Mouse (Mus musculus) embryonic facial prominence, embryonic 13.5 days (tissue): Measurements from ENCODE around the gene Mfsd1. TPM values are rescaled to one million over a fixed set of nuclear protein-coding genes. Genes with fewer than 3 reads are reported as not detected.

Experiments
- ATAC-seq: fragments of 200-750 bp; cut with Nextera tagmentation; 2 replicates; pipeline ENCODE4 v1.8.0; 2017; ENCODE audit warnings: low read depth; ENCODE audit not compliant: insufficient number of reproducible peaks, insufficient read depth, low FRiP score, low TSS enrichment
- H3K27ac ChIP-seq: fragments of 300-500 bp; sonication (generic); 2 replicates; pipeline ENCODE4 v1.5.1; 2015; ENCODE audit warnings: moderate library complexity, mild to moderate bottlenecking, inconsistent platforms
- H3K27me3 ChIP-seq: fragments of 300-500 bp; sonication (generic); 2 replicates; pipeline ENCODE4 v1.6.1; 2015; ENCODE audit warnings: mild to moderate bottlenecking, inconsistent platforms
- H3K36me3 ChIP-seq: fragments of 300-500 bp; sonication (generic); 2 replicates; pipeline ENCODE4 v1.6.1; 2015; ENCODE audit warnings: mild to moderate bottlenecking, inconsistent platforms
- H3K4me1 ChIP-seq: fragments of 300-500 bp; sonication (generic); 2 replicates; pipeline ENCODE4 v1.6.1; 2015; ENCODE audit warnings: inconsistent platforms
- H3K4me2 ChIP-seq: fragments of 300-500 bp; sonication (generic); 2 replicates; pipeline ENCODE4 v1.6.1; 2015; ENCODE audit warnings: moderate library complexity, mild to moderate bottlenecking, inconsistent platforms
- H3K4me3 ChIP-seq: fragments of 300-500 bp; sonication (generic); 2 replicates; pipeline ENCODE4 v1.5.1; 2015; ENCODE audit warnings: mild to moderate bottlenecking, inconsistent platforms
- H3K9ac ChIP-seq: fragments of 300-500 bp; sonication (generic); 2 replicates; pipeline ENCODE4 v1.6.1; 2015; ENCODE audit warnings: mild to moderate bottlenecking, inconsistent platforms
- H3K9me3 ChIP-seq: fragments of 300-500 bp; sonication (generic); 2 replicates; pipeline ENCODE4 v1.6.1; 2016; ENCODE audit warnings: inconsistent platforms
- WGBS: fragments of 180-500 bp; shearing (Covaris S2); methylation state at CpG from one replicate; pipeline ENCODE4 v1.1.7; 2015; ENCODE audit warnings: mixed read lengths; 5-methylcytosine and 5-hydroxymethylcytosine counted together
- polyA plus RNA-seq: library from polyadenylated mRNA; unstranded; fragments of >200 nt; fragmentation: Nextera tagmentation; extraction: Ambion mirVana; gene quantifications from 2 replicates; pipeline ENCODE4 v1.2.1, GENCODE M21; 2015

The Mfsd1 gene
- polyA plus RNA-seq, 1 experiment from 2014 or later, result 54.8 TPM

GRCm38 (mm10) chr3:67645640-67646466 lies 63.3 kb downstream of the Mfsd1 start:
- H3K27me3 ChIP-seq, result no peaks in the 10 kb centered on the region
- no peaks in the 10 kb centered on the region for H3K9me3 ChIP-seq
- H3K4me1 ChIP-seq, result 0 out of 2 replicates have a peak, but pooled peaks cover 6% of the 10 kb centered on the region
- no peak overlapping the region for H3K4me2 ChIP-seq
- H3K4me3 ChIP-seq, result no peak overlapping the region
- ATAC-seq, result no peak
- 72% methylated on average over 7 of the region's 7 CpGs for WGBS
- no peak overlapping the region for H3K9ac ChIP-seq
- H3K36me3 ChIP-seq, result no peaks in the 10 kb centered on the region
- 0 out of 2 replicates have a peak overlapping the region, but pooled peaks have one; percentile 4 for H3K27ac ChIP-seq

Other genes starting within 250 kb of the Mfsd1 start
- gene Mlf1, start 208.6 kb upstream of the Mfsd1 start, polyA plus RNA-seq, result 27.3 and 28.4 TPM in 2 replicates
- not detected in 2 replicates for gene Gm17402, start 207.6 kb upstream of the Mfsd1 start, polyA plus RNA-seq
- gene Gfm1, start 152.6 kb upstream of the Mfsd1 start, polyA plus RNA-seq, result 34.1 and 37.7 TPM in 2 replicates
- 86.3 and 97.5 TPM in 2 replicates for gene Lxn, start 118.8 kb upstream of the Mfsd1 start, polyA plus RNA-seq
- gene Rarres1, start 67.2 kb upstream of the Mfsd1 start, polyA plus RNA-seq, result 2.5 and 3.2 TPM in 2 replicates